Mouse (Mus musculus): ENCODE measurements around the gene St6galnac3.
A peak's percentile ranks its signal among the peaks of the same experiment; 100 is the strongest.

St6galnac3 gene

DNA sequence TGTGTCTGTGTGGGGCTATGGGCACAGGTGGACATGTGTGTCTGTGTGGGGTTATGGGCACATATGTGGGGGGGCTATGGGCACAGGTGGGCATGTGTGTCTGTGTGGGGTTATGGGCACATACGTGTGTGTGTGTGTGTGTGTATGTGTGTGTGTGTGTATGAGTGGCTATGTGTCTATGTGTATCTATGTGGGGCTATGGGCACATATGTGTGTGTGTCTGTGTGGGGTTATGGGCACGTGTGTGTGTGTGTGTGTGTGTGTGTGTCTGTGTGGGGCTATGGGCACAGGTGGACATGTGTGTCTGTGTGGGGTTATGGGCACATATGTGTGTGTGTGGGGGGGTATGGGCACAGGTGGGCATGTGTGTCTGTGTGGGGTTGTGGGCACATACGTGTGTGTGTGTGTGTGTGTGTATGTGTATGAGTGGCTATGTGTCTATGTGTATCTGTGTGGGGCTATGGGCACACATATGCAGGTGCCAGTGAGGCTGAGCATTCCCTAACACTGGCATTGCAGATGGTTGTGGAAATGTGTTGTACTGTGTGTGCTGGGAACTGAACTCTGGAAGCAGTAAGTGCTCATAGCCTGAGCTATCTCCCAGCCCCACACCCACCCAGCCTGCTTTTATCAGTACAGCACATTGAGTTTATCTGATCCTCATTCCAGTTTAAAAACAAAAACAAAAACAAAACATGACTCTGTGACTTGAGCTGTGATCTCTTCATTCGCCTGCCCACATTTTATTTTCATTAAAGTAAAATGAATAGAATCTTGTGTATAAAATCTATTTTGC lies 8.6 kb upstream of the St6galnac3 start:
- no peak for DNase-seq

DNA sequence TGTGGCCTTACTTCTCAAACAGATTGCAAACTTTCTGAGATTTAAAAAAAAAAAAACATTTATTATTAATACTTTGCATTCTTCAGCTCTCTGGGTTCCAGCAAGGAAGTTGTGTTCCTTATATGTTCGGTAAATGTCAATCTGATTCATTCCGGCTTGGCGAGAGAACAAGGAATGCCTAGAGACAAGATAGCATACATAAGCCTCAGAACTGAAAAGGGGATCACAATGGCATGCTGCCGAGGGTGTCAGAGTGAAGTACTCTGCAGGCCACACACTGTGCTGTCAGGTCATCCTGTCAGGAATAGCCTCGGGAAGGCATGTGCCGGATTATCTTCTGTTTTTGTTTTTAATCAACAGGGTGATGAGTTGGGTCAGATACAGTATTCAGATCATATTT lies 7.8 kb upstream of the St6galnac3 start:
- DNase-seq, result no peak

DNA sequence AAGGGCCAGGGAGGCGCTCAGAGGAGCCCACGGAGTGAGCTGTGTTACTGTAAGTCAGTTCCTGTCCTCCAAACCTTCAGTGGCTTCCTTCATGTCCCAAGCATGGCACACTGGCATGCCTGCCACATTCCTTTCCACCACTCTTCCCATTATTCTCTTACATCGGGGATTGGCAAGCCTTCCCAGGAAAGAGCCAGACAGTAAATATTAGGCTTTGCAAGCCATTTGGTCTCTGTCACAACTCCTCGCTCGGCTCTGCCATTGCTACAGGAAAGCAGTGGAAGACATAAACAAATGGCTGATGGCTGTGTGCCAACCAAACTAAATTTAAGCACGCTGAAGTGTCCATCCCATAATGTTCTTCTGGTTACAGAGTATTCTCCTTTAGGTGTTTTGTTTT lies 7.1 kb upstream of the St6galnac3 start:
- no peak for DNase-seq

DNA sequence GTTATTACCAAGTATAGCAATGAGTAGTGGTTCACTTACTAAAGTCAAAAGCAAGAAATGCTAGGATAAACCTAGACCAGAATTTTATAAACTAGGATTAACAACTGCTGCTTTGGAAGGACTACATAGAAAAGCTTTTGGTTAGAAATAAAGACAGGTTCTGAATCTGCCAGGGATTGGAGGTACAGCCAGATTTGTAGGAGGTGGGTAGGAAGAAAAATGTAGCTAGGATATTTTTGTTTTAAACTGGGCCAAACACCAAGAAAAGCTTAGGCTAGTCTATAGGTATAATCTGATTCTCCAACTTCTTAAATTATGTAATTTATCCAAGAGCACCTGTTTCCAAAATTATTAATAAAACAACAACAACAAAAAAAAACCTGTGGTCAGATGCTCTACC lies 3.6 kb upstream of the St6galnac3 start:
- DNase-seq, result no peak

DNA sequence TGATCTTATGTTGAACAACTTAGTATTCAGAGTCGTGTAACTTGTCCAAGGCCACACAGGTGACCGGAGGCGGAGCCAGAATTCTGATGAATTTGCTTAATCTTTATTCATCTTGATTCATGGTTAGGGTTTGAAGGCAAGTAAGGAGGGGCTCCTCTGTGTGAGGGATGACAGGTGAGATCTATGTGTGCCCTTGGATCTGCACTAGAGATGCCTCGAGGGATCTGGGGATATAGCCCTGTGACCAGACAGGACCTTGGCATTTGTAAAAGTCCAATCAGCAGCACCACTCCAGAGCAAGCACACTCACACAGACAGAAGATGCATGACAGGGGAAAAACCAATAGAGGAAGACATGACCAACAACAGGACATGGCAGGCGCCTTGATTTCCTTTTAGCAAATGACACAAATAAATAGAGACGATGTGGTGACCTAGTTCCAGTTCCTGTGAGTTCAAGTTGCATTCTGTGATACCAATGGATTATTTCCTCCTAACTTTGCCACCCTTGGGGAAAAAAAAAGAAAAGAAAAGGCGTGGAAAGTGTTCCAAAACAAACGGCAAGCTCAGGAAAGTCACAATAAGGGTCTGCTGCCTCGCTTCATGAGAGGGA lies 1.4 kb downstream of the St6galnac3 start:
- no peak for DNase-seq

DNA sequence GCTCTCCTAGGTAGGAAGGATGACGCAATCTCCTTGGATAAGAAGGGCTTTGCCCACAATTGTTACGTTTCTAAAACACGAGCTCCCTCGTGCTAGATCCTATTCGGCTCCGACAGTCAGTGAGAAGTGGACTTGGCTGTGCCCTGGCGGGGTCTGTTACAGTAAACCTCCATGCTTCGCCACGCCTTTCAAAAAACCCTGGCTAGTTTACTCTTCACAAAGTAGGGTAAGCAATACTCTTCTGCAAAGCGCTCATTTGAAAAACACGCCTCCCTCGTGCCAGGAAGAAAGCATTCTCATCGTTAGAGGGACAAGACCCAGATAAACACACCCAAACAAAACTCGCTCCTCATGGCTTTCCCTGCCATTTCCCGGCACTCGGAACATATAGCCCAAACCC lies 3.4 kb downstream of the St6galnac3 start:
- no peak for DNase-seq

DNA sequence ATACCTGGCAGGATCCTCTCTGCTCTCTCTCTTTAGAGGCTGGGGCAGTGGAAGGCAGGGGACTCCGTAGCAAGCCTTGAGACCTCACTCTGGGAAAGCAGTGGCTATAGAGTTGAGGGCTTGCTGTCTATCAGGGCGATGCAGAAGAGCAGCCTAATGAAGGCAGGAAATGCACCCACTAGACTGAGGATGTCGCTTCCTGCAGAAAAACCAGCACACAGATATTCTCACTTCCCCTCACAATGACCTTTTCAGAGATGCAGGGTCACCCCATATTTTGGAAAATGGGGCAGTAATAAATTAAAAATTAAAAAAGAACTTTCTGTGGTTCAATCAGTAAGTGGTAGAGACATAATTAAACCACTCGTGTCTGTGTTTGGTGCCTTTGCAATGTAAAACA lies 4.1 kb downstream of the St6galnac3 start:
- DNase-seq, result no peak

DNA sequence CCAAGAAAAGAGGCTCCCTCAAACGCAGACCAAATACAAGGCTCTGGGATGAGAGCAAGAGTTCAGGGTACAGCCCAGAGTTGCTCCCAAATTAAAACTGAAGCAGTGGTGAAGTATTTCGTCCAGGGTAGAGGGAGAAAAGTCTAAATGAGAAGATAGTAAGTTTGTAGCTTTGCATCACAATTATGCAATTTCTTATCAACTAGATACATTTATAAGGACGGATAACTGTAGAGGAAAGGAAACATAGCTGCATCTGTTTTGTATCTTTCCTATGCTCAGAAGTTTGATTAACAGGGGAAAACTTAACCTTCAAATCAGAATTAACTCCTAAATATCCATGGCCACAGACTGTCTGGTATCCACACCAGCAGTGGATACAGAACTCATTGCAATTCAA lies 4.7 kb downstream of the St6galnac3 start:
- no peak for DNase-seq

DNA sequence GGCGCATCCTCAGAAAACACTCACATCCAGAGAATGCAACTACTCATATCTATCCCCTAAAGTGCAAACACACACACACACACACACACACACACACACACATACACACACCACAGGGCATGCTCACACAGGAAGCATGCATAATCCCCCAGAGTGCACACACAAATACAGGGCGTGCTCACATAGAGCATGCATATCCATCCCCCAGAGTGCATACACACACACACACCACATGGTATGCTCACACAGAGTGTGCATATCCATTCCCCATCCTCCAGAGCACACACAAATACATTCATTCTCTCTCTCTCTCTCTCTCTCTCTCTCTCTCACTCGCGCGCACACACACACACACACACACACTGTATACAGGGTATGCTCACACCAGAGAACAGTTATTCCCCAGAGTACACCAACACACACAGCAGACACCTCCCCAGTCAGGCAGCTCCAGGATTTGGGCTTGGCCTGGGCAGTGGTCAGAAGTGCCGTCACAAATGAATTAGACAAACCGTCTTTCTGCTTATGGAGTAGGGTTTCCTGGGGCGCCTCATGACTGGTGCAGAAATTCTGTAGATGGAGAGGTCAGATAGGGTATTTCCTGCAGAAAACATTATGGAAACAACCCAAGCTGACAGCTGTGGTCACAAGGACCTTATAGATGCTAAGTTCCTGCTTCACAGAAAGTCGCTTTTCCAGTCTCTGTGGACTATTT lies 5.6 kb downstream of the St6galnac3 start:
- DNase-seq, result no peak

DNA sequence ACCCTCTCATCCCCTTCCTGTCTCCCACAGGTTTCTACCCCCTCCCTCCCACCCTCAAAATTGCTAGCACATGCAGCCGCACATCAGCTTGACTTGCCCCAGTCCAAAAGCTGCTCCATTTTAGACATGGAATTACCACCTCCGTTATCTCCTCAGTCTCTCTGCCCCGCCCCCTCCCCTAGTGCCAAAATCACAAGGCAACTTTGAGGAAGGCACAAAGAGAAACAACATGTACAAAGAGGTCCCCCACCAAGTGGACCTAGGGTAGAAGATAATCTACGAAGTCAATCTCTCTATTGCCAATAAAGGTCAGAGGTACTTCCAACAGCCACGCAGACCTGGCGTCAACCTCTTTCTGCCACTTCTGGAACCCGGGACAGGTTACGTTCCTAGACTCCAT lies 6.2 kb downstream of the St6galnac3 start:
- no peak for DNase-seq

DNA sequence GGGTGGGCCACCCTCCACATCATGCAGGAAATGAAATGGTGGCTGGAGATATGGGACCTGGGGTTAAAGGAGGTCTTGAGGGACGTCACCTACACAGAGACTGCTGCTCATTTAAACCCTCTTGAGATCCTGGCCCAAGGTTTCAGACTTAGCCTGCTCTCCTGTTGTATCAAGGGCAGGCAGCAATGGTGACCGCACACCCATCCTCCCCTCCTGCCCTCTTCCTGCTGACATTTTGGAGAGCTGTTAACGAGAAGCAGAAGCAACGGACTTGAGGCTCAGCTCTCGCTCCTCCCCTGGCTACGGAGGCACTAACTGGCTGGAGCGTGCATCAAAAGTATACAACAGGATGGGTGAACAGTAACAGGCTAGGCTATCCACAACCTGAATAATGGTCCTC lies 7.2 kb downstream of the St6galnac3 start:
- no peak for DNase-seq

DNA sequence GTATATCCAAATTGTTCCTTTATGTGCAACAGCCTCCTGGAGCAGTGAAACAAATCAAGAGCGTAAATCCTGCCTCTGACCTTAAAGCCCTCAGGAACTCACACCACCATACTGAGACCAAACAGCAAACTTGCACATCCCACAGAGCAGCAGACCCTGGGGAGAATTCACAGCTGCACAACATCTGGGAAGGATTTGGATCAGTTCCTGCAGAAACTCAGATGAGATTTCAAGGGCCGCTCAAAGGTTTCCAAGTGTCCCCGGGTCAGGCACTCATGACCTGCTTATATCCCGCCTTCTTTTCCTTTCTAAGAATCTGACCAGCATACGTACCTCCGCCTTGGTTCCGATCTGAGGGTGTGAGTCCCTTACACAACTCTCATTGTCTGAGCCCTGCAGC lies 9.3 kb downstream of the St6galnac3 start:
- no peak for DNase-seq

DNA sequence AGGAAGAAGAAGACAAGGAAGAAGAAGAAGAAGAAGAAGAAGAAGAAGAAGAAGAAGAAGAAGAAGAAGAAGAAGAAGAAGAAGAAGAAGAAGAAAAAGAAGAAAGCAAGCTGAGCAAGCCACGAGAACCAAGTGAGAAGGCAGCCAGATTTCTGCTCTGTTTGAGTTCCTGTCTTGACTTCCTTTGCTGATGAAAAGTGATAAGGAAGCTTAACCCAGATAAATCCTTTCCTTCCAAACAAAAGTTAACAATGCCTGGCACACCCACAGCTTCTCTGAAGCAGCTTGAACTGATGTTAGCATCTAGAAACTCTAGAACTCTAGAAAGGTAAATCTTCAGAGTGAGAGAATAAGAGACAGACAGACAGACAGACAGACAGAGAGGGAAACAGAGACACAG lies 14.4 kb downstream of the St6galnac3 start:
- DNase-seq, result no peak

DNA sequence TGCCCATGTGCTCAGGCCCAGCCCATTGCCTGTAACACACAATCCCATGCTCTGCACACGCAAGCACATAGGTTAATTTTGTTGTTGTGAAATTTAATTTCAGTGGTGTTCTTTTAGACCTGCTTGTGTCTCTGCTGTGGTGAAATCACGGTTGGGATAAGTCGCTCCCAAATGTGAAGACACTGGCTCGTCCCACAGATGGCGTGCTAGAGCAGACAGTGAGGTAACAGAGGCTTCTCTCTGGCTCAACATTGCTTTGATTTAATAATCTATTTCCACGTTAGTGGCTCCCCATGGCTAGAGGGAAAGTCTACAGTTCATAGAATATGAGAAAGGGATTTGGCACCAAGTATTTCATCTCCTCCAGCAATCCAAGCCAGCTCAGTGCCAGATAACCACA lies 17.3 kb downstream of the St6galnac3 start:
- no peak for DNase-seq

DNA sequence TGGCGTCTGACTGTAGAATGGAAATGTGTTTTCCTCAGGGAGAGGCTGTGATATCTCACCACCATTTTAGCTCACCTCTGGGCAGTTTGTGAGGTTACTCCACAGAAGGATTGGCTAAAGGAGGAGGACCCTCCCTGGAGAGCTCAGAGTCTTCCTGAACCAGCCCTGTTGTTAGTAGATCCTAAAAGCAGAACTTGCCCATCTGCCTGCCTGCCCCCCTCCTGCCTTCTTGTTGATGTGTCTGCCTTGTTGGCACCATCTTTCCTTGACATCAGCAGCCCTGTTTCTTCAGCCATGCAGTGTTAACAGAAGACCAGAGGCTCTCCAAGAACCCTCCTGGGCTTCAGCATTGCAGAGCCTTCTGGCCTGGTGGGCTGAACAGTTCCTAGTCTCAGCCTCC lies 18.1 kb downstream of the St6galnac3 start:
- no peak for DNase-seq

DNA sequence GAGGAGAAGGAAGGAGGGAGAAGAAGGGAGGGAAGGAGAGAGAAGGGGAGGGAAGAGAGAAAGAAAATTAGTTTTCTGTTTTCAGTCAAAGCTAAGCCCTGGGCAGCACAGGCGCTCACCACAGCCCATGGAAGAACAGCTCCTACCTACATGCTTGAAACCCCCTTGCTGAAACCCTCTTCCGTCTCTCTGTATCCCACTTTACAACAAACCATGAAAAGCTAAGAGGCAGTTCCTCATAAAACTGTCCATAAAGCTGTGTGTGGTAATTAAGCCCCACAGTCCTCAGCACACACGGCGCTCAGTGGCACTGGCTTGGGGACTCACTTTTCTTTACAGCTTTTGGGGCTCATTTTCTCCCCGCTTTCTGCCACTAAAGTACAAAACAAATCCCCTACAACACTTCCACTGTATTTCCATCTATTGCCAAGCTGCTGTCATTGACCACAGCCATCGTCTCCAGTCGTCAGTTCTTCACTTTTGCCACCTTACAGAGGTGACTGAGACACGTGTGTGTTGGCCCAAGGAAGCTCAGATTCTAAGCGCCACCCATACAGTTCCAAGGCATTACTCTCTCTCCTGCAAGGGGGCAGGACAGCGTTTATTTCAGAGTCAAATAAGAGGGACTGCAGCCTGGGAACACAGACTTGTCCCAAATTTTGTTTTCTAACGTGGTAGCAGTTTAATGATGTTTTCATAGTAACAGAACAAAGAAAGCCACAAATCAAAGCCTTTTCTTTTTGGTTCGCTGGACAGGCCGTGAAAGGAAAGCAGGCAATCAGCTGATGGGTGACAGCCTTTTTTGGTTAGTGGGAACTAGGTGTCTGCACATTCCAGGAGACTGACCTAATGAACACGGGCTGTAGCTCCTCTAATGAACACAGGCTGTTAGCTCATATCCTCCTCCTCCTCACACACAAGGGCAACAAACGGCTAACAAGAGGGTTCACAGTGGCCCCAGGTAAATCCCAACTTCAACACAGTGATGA lies 22.9 kb downstream of the St6galnac3 start:
- no peak for DNase-seq

DNA sequence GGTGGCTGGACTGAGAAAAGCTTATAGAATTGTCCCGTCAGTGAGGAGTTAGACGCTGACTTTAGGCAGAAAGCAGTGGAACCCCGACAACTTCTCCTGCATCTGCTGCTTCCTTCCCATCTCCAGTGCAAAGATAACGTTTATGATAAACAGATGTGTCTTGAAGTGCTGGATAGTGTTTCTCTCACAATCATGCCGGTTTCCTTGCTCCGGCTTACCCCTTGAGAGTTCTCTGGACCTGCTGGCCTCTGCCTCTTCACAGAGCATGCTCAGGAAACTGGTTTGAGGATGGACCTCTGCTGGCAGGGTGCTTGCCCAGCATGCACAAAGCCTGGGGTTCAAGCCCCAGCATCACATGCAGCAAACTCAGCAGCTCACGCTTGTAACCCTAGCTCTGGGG lies 23.8 kb downstream of the St6galnac3 start:
- no peak for DNase-seq

DNA sequence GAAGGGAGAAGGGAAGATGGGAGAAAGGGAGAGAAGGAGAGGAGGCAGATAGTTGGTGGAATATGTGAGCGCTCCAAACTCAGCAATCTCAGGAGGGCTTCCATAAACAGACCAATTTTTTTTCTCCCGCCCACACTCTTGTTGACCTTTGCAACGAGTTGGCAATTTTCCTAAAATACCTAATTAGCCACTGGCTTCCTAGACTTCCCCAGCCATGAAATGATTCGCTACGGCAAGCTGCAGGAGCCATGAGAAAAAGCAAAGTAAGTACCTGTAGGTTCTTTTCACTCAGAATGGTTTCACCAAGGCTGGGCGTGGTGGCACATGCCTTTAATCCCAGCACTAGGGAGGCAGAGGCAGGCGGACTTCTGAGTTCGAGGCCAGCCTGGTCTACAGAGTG lies 25.9 kb downstream of the St6galnac3 start:
- peak; percentile 44 for DNase-seq

DNA sequence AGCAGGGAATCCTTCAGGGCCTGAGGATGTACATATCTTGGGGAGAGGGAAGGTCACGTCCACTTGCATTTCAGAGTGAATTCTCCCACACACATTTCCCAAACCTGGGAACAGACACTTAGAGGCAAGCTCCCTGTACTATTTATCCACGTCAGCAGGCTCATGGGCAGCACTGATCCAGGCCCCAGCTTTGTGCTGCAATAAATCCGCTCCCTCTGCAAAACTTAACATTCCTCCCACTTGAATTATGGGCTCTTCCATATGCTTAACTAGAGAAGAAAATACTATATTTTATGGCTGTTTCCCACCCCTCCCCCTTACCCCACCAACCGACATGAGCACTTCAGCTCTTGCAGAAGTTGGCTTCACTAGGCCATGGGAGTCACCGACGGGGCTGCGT lies 32.0 kb downstream of the St6galnac3 start:
- no peak for DNase-seq

DNA sequence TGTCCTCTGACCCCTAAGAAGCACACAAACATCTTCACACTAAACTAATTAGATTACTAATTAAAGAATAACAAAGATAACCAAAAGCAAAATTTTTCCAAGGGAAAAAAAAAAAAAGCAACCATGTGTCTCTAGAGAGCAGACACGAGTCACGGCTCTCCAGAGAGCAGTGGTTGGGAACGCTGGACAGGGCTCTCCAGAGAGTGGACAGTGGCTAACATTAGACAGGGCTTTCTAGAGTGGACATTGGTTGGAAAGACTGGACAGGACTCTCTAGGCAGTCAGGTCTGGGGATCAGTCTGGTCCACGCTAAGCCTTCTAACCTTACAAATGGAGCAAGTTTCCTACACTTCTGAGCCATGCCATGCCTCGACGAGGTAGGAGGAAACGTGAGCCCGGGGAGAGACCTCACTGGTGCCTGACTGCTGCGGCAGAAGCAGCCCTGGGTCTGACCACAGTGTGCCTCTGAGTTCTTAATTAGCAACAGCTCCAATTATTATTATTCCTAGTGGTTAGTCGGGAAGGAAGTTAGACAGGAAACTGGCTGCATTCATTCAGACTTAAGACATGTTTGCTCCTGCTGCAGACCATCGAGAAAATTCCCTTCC lies 32.7 kb downstream of the St6galnac3 start:
- DNase-seq, result no peak

DNA sequence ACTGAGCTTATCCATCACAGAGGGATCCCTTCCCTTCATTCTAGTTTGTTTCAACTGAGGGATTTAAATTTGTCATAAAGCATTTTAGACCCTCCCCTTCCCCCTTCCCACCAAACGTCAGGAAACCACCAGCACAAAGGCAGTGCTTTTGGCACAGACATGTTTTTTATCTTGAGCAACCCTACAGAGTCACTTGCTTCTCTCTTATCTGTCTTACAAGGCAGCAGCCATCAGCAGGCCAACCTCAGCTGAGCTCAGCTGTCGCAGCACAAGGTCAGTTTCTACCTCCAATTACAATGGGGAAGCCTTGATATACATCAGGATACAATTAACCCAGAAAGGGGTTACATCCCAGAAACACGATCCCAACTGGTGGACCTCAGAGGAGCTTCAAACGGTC lies 33.4 kb downstream of the St6galnac3 start:
- DNase-seq, result no peak

DNA sequence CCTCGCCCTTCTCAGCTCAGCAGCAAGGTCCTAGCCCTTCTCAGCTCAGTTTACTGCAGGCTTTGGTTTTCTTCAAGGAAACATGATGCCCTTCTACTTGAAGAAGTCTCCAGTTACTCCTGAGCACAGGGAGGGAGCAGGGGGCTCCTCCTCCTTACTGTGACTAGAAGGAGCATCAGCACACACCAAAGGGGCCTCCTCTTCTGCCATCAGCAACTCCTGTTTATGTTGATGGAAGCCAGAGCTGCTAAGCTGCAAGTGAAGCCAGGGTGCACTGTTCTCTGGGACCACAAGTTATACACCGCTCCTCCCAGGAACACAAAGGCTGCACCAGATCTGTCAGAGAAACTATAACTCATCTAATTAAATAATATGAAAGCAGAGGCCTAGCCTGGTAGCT lies 34.4 kb downstream of the St6galnac3 start:
- DNase-seq, result no peak

Data from kidney, adult 11 months (tissue).